Mouse (Mus musculus) frontal cortex, postnatal 10 days (tissue): ENCODE measurements at regions not wholly inside any gene's neighbourhood (a gene's known extent, or its start where the extent isn't known, plus 50 kb on each side); places are given as distances from the start of the nearest gene placed in this dataset.
"Not testable (repeated sequence)": the region's sequence is repeated elsewhere in the genome, so short reads cannot be mapped to it uniquely, and the experiment has no call there.

ENCODE experiments used
- DNase-seq, 2 experiments: peaks; one replicate each; pipeline ENCODE4 v3.0.0; 2022; ENCODE audit warnings: low spot score in 2 of 2, mixed read lengths in 1 of 2

DNA sequence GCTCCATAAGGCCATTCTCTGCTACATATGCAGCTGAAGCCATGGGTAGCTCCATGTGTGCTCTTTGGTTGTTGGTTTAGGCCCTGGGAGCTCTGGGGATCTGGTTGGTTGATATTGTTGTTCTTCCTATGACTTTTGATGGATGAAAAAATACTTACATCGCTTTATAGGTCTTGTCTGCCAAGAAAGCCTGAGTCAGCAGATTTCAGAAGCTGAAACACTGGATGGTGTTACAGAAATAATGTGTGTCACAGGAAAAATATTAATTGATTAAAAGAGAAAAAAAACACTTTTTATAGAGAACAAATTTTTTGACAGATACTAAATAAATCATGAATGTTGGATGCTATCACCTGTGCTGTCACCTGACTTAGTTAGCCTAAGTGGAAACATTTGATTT is 52.4 kb upstream of the Plxna2 start:
- DNase-seq = no peak

DNA sequence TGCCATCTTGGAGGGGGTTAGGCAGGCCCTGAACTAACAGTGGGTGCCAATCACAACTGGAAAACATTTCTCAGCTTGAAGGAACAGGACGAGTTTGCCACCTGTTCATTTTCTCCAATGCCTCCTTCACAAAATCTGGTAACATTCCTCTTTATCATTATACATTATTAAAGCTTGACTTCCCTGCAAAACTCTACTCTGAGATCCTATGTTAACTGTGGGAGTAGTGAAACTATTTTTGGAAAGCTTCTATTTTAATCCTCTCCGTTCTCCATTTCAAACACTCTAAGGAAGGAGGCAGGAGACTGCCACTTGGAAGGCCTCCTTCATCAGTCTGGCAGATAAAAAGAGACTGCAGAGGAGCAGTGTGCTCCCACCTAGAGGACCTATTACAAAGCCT is 54.1 kb upstream of the Plxna2 start:
- no peak for DNase-seq

DNA sequence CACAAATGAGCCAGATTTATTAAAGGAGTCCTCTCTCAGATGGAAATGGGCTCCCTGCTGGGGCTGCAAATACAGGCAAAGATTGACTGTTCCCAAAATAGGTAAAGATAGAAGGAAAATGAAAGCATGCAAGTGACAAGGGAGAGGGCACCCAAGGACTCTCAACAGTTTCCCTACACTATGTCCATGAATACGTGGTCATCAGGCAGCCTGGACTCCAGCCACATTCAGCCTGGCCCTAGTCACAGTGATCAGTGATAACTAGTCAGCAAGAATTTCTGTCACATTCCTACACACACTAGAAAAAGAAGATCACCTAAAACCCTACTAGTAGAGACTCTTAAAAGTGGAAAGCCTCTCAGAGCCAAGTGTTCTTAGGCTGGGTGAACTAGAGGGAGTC is 56.9 kb upstream of the Plxna2 start:
- DNase-seq = no peak

DNA sequence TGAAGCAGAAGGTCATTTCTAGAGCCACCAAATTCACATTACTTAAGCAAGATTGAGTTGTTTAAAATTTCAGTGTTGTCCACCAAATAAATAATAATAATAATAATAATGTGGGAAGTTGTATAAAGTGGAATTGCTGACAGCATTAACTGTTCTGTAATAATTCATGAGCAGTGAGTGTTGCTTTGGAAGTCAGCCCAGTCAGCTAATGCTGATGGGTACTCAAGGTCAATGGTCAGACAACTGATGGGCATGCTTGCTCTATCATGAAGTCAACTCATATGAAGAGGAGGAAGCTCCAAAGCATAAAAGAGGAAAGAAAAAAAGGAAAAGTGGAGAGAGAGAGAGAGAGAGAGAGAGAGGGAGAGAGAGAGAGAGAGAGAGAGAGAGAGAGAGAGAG is 69.4 kb upstream of the Plxna2 start:
- DNase-seq = no peak

DNA sequence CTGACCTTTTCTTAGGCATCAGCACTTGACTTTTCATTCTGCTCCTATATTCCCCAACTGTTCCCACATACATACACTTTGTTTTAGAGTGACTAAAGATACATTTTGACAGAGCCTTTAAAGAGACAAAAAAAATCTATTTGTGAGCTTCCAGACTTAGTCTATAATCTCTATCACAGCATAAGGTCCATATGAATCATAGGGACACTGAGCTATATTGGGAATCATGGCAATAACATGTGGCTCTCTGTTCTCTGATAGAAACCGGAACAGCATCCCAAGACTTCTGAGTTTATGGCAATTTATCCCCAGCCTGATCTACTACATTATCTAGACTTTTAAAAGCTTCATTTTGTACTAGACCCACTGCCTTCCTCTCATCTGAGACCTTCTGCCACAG is 69.8 kb upstream of the Plxna2 start:
- no peak for DNase-seq

DNA sequence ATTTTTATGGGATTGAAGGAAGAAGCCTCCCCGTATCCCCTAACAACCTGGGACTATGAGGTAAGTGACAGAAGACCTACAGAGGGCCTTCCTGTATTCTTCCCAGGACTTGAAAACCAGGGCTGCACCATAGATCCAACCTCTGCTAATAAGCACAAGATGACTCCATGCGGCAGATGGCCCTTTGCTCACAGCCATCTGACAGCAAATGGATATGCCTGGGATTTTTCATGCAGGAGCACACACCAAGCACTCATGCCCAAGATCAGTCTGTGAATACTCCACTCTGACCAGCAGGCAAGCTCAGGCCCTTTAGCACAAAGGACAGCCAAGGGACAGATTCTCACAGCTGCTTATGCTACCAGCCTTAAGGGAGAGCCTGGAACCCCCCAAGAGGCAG is 77.1 kb upstream of the Plxna2 start:
- DNase-seq = no peak

DNA sequence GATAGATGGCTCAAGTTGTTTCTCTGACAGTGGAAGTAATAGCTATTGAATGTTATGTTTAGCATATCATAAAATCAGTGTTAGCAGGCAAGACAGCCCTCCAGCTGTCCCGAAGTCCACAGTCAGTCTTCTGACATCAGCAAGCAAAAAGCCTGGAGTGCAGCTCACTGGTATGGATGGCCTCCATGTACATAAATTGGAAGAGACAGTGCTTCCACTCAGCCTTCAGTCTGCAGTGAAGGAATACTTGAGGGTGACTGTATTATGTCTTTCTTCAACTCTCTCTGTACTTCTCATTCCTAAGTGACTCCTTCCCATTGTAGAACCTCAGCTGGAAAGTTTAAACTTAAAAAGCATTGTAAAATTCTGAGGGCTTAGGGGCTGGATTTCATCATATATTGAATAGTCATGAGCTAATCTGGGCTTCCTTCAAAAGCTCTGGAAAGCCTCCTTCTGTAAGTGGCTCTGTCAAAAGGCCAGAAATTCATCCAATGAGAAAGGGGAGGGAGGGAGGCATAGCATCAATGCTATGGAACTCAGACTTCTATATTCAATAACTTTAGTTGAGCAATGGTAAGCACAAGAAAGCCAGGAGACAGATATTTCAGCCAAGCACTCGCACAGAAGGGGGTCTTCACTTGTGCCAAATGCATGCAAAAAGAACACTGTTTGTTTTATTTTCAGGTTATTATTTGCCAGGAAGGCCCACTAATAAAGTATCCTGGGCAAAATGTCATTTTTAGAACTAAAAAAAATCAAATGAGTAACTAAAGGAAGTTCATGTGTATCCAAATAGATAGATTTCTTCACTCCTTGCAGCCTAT is 90.5 kb upstream of the Plxna2 start:
- no peak for DNase-seq

DNA sequence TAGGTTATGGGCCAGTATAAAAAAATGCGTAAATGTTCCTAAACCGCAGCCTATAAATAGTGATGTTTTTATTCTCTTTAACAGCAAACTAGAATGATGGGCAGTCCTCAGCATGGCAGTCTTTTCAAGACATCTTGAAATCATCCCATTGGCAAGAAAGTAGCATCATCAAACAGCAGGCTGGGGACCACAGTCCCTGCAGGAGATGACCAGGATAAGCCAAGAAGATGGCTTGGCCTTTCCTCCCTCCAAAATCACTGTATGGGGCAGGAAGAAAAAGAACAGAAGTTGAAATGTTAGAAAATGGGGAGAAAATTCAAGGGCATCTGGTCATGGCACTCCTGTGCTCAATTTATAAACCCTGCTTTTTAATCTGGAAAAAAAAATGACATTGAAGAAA is 93.0 kb upstream of the Plxna2 start:
- DNase-seq = no peak

DNA sequence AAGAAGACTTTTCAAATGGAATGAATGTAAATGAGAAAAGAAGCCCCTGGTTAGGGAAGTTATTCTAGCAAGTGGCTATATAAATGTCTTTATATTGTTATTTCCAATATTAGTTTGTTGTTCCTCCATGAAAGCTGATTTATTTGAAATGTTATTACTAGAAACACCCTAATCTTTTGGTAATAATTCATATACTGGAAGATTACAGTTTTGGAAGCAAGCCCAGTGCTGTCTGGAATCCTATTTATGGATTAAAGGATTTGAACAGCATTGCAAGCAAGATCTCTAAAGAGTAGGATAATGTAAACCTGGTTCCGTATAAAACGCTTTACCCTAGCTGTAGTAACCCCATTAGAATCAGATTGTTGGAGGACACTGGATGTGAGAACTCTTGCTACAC is 96.8 kb upstream of the Plxna2 start:
- no peak for DNase-seq

DNA sequence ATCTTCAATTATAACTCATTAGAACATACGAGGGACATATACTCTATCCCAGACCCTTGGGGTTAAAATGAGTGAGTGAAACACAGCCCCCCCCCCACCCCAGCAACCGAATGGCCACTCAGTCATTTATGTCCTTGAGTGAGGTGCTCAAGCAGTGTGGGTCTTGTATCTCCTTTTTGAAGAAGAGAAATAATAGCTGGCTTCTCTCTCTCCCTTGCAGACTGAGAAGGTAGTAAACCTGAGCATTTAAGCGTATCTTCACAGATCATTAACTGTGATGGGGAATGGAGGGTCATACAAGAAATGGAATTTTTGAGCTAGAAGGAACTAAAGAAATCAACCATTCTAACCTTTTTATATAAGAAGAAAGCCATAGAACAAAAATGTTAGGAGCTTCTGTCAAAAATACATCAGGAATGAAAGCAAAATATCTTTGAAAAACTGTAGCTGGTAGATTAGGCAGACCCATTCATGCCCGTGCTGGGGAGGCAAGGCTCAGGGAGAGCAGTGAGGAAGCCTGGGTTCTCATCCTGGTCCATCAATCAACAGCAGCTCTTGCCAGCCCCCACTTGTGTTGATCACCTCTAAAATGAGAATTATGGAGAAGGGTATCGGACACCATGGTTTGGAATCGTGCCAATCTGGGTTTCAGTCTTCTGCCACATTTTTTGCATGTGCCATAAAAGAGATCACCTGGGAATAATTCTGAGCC is 98.4 kb upstream of the Plxna2 start:
- DNase-seq = no peak

DNA sequence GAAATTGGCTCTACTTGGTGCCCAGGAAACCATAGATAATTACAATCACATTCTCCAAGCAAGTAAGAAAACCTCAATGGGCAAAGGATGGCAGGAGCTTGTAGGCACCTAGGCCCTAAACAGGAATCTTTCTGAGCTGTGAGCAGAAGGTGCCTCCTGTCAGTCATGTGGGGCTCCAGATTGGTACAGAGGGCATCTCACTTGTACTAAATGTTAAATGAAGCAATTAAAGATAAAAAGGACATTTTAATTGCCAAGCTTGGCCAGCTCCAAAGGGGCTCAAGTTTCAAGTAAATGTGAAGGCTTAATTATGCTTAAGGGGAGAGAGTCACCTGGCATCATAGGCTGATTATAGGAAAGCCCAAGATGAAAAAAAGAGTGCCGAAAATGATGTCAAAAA is 101.9 kb upstream of the Plxna2 start:
- DNase-seq = no peak

DNA sequence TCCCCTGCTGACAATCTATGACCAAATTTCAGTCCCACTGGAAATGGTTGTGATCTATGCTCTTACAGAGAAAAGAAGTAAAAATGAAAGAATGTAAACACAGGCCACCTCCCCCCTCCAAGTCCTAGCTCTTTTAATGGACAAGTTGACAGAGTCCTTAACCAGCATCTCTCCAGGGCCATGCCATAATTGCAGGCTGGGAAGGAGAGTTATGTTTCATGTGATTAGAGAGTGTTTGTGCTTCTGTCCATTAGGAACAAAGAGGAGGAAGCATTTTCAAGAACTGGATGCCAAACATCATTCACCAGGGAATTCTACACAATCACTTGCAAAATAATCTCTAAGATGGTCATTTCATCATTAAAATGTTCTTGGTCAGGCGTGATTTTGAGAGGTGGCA is 109.7 kb upstream of the Plxna2 start:
- no peak for DNase-seq

DNA sequence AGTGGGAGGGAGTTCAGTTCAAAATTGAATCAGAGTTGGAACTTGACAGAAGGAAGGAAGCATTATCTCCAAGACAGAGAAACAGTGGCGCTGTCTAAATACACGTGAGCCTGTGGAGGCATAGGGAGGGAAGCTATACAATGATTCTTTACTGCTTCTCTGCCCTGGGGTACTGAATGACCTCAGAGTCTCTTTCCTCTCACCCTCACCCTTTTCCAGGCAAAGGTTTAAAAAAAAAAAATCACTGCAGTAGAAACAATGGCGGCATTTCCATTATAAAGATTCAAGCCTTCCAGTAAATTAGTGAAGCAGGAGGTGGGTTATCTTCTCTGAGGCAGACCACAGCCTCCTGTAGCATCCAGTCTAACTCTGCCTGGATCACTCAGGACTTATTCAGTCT is 112.2 kb upstream of the Plxna2 start:
- DNase-seq = no peak

DNA sequence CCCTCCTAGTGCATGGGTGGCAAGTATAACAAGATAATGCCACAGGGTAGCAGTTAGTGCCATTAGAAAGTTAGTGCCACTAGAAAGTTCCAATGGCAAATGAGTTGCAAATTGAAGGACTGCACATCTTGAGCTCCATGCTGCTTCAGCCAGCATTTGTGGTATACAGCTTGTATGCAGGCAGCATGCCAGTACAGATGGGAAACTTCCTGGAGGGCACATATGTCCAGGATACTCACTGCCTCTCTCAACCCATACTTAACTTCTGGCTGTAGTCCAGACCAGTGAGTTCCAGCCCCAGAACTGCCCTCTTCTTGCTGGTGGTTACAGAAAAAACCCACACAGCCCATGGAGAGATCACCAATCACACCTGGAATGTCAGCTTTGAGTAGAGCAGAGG is 113.8 kb upstream of the Plxna2 start:
- no peak for DNase-seq

DNA sequence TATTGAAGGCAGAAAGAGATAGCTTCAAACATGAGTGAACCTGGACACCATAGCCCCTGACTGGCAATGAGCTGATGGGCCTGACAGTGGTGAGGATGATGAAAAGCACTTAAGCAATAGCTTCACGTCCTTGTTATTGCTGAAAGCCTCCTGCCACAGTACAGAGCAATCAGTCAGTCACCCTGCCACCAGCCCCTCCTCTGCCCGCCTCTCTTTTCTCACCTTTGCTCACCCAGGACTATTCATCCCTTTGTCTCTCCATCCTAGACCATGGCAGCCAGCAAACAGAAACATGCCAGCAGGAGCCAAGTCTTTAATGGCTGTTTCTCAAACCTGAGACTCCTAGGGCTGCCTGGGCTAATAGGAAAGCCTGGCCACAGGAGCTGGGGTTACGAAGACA is 114.5 kb upstream of the Plxna2 start:
- DNase-seq = no peak

DNA sequence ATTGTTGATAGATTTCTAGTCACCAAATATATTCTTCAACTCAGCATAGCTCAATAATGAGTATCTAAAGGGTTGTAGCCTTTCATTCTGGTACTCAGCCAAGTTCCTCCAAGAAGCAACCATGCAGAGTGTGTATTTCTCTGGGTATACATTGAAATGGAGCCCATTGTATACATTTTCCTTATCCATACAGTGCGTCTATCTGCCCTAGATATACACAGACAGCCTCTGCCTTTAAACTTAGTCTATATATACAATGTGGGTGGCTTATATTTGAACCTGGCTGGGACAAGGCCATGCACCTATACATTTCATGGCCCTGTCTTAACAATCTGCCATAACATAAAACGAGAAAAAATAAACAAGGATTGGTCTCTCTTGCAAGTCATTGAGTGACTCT is 121.6 kb upstream of the Plxna2 start:
- no peak for DNase-seq

DNA sequence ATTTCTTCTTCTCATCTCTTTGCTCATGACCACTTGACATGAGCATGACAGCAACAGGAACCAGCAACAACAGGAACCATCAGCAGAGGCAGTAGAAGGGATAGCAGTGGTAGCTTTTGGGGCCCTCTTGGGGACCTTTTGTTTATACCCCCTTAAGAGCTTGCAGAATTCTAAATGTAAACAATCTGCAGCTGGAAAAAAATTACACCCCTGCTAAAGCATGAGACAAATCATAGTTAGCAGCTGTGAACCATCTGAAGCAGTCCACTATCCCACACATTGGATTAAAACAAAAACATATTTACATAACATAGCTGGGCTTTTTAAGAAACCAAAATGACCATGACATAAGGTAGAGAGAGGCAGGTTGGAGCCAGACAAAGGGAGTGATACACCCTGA is 126.9 kb upstream of the Plxna2 start:
- no peak for DNase-seq

DNA sequence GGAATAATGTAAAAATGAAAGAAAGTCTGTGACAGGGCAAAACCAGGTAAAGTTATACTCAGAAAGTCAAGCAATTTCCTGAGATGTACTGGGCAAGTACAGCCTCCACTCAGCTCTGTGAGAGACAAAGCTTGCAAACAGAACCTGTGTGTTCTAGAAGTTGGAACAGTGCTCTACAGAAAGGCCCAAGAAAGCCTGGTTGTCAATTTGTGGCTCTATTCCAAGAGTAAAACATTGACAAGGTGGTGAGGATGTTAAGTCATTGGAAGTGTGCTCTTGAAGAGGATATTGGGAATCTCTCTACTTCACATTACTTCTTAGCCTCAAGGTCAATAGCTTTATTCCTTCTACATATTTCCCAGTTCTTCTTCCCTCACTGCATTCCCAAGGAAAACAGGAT is 129.9 kb upstream of the Plxna2 start:
- no peak for DNase-seq

DNA sequence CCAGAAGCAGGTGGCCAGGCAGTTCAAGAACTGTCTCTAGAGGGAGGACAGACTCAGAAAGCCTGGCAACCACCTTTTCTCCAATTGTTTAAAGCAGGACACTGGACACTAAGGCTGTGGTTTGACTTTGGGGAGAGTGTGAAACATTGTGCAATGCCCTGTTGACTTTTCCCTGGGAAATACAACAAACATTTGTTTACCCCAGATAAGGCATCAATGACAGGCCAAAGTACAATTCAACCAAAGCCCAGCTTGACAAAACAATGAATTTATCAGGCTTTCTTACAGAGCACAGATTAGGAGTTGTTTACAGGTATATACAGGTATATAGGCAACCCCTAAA is 135.3 kb upstream of the Plxna2 start:
- no peak for DNase-seq

DNA sequence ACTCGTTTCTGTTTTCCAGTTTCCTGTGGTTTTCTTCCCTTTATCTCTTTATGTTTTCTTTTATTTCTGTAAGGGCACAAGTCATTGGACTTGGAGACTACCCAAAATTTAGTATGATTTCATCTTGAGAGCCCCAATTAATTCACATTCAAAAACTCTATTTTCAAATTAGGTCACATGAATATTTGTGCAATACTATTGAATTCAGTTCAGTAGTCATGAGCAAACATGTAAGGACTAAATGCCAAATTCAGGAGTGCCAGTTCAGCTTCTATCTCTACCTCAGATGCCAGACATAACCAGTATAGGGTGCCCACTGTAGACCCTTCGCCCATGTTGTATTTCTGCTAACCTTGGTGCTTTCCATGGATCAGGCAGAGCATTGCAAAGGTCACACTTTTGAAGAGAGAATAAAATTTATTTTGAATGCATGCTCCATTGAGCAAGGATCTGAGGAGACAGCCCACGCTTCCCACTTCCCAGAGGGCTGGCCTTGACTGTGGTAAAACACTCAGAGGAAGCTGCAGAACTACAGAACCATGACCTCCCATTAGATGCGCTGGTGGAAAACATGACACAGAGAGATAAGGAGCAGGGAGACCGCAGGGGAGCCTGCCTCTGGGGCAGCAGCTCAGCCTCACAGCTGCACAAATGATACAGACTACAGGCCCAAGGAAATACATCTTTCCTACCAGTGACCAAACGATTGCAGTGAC is 135.9 kb upstream of the Plxna2 start:
- no peak for DNase-seq

DNA sequence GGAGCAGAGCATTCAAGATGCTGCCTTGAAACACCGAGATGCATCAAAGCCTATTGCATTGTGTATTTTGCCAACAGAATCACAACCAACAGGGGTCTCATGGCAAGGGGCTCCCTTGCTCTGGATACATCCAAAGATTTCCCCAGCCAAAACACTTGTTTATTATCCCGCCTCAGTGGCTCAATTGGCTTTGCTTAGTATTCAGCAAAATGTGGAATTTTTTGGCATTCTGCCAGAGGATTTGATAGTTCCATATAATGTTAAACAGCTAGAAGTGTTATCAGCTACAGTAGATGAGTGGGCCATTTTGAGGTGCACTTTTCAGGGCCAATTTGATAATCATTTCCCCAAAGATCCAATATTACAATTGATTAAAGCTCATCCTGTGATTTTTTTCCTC is 146.7 kb upstream of the Plxna2 start:
- DNase-seq = not testable (repeated sequence)

DNA sequence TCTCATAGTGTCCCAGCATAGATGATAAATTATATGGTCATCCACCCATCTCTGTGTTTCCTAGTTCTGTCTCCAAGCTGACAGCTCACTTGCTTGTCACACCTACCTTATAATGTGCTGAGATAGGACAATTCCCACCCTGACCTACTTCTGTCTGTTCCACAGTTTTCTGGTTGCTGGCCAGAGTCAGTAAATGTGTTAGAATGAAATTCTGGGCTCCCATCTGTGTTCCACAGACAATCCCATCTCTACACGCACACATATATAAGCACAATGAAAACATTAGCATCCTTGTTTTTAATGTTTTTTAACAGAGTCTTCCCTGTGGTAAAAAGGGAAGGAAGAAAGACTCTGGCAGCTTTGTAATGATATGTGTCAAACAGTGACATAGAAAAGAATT is 165.5 kb upstream of the Plxna2 start:
- DNase-seq = no peak

DNA sequence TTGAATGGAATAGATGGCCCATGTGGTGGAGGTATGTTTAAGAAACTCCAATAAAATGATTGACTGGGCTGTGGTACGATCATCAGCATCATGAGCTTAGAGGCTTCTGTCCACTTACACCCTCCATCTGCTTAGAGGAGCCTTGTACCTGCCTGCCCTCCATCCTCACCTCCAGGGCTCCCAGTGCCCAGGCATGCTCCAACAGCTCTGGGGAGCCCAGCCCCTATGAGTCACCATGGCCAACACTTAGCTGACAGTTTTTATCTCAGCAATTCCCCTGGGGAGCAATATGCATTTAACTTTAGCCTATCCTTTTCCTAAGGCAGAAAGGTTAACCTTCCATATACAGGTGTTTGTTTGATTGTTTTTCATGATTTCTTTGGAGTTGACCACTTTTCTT is 174.3 kb upstream of the Plxna2 start:
- DNase-seq = no peak
